Mouse (Mus musculus) CH12.LX (cell line): ENCODE measurements around the gene Fcf1.

ENCODE experiments used
- ETS1 ChIP-seq: conservative IDR thresholded peaks from 2 replicates; pipeline ENCODE4 v1.6.1; 2012; ENCODE audit warnings: low read depth, mild to moderate bottlenecking, inconsistent platforms, low read length, improper control_type of control experiment, moderate library complexity
- RCOR1 ChIP-seq: conservative IDR thresholded peaks from 2 replicates; pipeline ENCODE4 v1.6.1; 2012; ENCODE audit warnings: low read depth, mild to moderate bottlenecking, inconsistent platforms, low read length, improper control_type of control experiment
- TBP ChIP-seq: conservative IDR thresholded peaks from 2 replicates; pipeline ENCODE4 v1.6.1; 2011; ENCODE audit warnings: low read depth, low read length, improper control_type of control experiment

DNA sequence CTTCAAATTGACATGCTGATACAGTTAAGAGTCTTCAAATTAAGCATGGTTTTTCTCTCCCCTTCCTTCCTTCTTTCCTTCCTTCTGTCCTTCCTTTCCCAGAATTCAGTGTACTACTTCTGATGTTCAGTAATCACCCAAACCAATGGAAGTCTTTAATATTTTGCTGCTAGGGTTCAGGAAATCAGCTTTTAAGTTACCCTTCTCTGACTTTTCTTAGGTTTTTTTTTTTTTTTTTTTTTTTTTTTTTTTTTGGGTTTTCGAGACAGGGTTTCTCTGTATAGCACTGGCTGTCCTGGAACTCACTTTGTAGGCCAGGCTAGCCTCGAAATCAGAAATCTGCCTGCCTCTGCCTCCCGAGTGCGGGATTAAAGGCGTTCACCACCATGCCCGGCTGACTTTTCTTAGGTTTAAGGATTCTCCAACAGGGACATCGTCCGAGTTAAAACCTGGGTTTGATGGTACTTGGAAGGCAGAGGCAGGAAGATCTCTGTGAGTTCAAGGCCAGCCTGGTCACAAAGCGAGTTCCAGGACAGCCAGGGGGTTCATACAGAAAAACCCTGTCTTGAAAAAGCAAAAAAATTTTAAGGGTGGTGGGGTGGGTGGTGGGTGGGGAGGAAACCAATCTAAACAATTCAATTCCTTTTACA is 24.5 kb downstream of the Fcf1 start:
- no peak for TF ChIP-seq ETS1
- TF ChIP-seq TBP: no peak
- no peak for TF ChIP-seq RCOR1
